ENCODE assay signal across 24 mouse cellular contexts in the genomic region with DNA sequence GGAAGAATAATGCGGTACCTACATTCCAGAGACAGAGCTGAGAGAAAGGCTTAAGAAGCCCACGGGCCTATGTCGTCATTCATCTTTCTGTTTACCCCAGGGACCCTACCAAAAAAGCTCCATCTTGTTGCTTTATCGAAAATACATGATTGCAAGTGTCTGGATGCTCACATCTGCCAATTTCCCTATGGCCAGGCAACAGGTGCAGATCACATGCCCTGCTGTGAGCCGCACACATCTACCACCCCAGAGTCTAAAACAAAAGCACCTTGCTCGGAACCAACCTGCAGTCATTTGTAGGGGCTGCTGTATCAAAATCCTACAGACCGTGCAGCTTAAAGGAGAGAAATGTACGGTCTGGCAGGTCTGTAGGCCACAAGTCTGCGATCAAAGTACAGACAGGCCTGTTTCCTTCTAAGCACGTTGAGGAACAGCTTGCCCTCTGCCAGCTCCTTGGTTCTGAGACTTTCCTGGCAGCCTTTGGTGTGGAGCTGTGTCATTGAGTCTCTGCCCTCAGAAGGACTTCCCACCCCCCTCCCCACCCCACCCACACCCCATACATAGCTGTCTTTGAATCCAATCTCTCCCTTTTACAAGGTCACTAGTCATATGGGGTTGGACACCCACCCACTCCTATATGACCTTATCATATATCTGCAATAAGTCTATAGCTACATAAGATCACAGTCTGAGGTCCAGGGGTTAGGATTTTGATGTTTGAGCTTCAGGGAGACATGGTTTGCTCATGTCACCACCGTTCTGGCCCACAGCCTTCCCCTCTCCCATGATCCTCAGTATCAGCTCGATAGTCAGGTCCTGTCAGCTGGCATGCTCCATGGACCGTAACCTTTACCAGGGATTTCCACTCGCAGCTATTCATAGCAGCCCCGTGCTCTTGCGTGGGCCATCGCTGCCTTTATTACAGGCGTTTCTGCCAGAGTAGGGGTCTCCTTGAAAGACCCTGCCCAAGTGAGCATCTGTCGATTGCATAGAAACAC.
DNase-seq lines count a peak whose midpoint lies in the region; ATAC-seq and TF ChIP-seq lines count a peak whose summit lies in the region.
"Had no signal": no experiment of that assay in that cellular context is flagged by ENCODE, and none has a peak within 500 bp of the region (broad histone marks: within the 10 kb centered on the region; RNA-seq: fewer than 3 reads in every experiment).

No protein-coding gene starts in this region.

- no peaks in the 10 kb centered on the region for H3K36me3 ChIP-seq in heart, embryonic 11.5 days (ENCODE audit: control insufficient read depth, insufficient read depth, low read length)
- H3K36me3 ChIP-seq in liver, postnatal 0 days (replicated peaks; ENCODE audit: insufficient read depth, low read length): no peaks in the 10 kb centered on the region
- H3K36me3 ChIP-seq in heart, postnatal 0 days (replicated peaks; ENCODE audit: control insufficient read depth, insufficient read depth, low read length): peaks cover 8% of the 10 kb centered on the region; the same call in 1 of the 2 replicates
- H3K36me3 ChIP-seq: embryonic facial prominence, embryonic 15.5 days; hindbrain, embryonic 10.5 days; intestine, embryonic 15.5 days; limb, embryonic 13.5 days; neural tube, embryonic 12.5 days had no signal

- H3K4me2 ChIP-seq in heart, embryonic 11.5 days: no peak overlapping the region
- no peak overlapping the region for H3K4me2 ChIP-seq in liver, postnatal 0 days (ENCODE audit: low read depth, low read length)
- H3K4me2 ChIP-seq in heart, postnatal 0 days (ENCODE audit: low read depth, low read length): no peak overlapping the region
- H3K4me2 ChIP-seq: embryonic facial prominence, embryonic 15.5 days; intestine, embryonic 15.5 days; limb, embryonic 13.5 days; liver, embryonic 15.5 days; neural tube, embryonic 12.5 days had no signal

- H3K4me1 ChIP-seq in heart, embryonic 11.5 days (ENCODE audit: control insufficient read depth, insufficient read depth, low read length): peaks cover 8% of the 10 kb centered on the region
- peaks cover 10% of the 10 kb centered on the region; the same call in 1 of the 2 replicates for H3K4me1 ChIP-seq in liver, postnatal 0 days (ENCODE audit: insufficient read depth)
- H3K4me1 ChIP-seq in heart, postnatal 0 days (ENCODE audit: control insufficient read depth, insufficient read depth): peaks cover 58% of the 10 kb centered on the region
- H3K4me1 ChIP-seq: embryonic facial prominence, embryonic 15.5 days had no signal

- H3K9ac ChIP-seq in heart, embryonic 11.5 days (ENCODE audit: low read depth, low read length): no peak overlapping the region
- H3K9ac ChIP-seq in liver, postnatal 0 days (replicated peaks): no peak overlapping the region
- H3K9ac ChIP-seq in heart, postnatal 0 days (replicated peaks; ENCODE audit: low read depth, low read length): no peak overlapping the region
- H3K9ac ChIP-seq: embryonic facial prominence, embryonic 15.5 days; intestine, embryonic 15.5 days; limb, embryonic 13.5 days; liver, embryonic 15.5 days; neural tube, embryonic 12.5 days had no signal

- no peak for TF ChIP-seq CTCF in liver, postnatal 0 days (IDR thresholded peaks at IDR 0.05; ENCODE audit: low read depth)
- no peak for TF ChIP-seq CTCF in heart, postnatal 0 days (IDR thresholded peaks at IDR 0.05; ENCODE audit: low read depth)

- no peaks in the 10 kb centered on the region for H3K27me3 ChIP-seq in heart, embryonic 11.5 days (ENCODE audit: control insufficient read depth, insufficient read depth, low read length)
- H3K27me3 ChIP-seq in liver, postnatal 0 days (ENCODE audit: insufficient read depth, low read length): no peaks in the 10 kb centered on the region
- no peaks in the 10 kb centered on the region for H3K27me3 ChIP-seq in heart, postnatal 0 days (ENCODE audit: control insufficient read depth, insufficient read depth, low read length)
- H3K27me3 ChIP-seq: embryonic facial prominence, embryonic 15.5 days; intestine, embryonic 15.5 days; limb, embryonic 13.5 days; liver, embryonic 15.5 days; neural tube, embryonic 12.5 days had no signal

- no peak for ATAC-seq in heart, embryonic 11.5 days (replicated peaks; ENCODE audit: insufficient number of reproducible peaks, low FRiP score, low TSS enrichment)
- no peak for ATAC-seq in liver, postnatal 0 days
- ATAC-seq in heart, postnatal 0 days (ENCODE audit: insufficient read depth, low read depth): peak; percentile 64
- ATAC-seq: activated CD4-positive, CD25-positive, alpha-beta regulatory T cell, adult 4 months; forebrain, embryonic 14.5 days; hindbrain, embryonic 16.5 days; intestine, embryonic 15.5 days had no signal

- no peak overlapping the region for H3K27ac ChIP-seq in heart, embryonic 11.5 days (ENCODE audit: low read depth, low read length)
- peak overlapping the region; percentile 66 for H3K27ac ChIP-seq in liver, postnatal 0 days (ENCODE audit: low read depth)
- H3K27ac ChIP-seq in heart, postnatal 0 days (ENCODE audit: low read depth): peak overlapping the region; percentile 72
- H3K27ac ChIP-seq: embryonic facial prominence, embryonic 15.5 days; hindbrain, embryonic 10.5 days; intestine, embryonic 15.5 days; limb, embryonic 13.5 days; liver, embryonic 15.5 days; neural tube, embryonic 12.5 days had no signal

- no peak overlapping the region for H3K4me3 ChIP-seq in heart, embryonic 11.5 days (ENCODE audit: low read depth, low read length)
- no peak overlapping the region for H3K4me3 ChIP-seq in liver, postnatal 0 days (ENCODE audit: low read depth, low read length)
- H3K4me3 ChIP-seq in heart, postnatal 0 days (ENCODE audit: low read depth, low read length): no peak overlapping the region
- H3K4me3 ChIP-seq: embryonic facial prominence, embryonic 15.5 days; hindbrain, embryonic 10.5 days; intestine, embryonic 15.5 days; limb, embryonic 13.5 days; liver, embryonic 15.5 days; neural tube, embryonic 12.5 days had no signal

- no peak for TF ChIP-seq EP300 in liver, postnatal 0 days (IDR thresholded peaks at IDR 0.05; ENCODE audit: low read depth)
- no peak for TF ChIP-seq EP300 in heart, postnatal 0 days (IDR thresholded peaks at IDR 0.05; ENCODE audit: low read depth)

- WGBS in heart, embryonic 11.5 days (ENCODE audit: insufficient replicate concordance): 84% methylated on average over 19 of the region's 19 CpGs
- 89% methylated on average over 19 of the region's 19 CpGs for WGBS in liver, postnatal 0 days (ENCODE audit: insufficient replicate concordance)
- 65% methylated on average over 19 of the region's 19 CpGs for WGBS in heart, postnatal 0 days

- peak; percentile 62 to 66 for DNase-seq in heart, adult 18-20 months
- DNase-seq in liver, postnatal 0 days: no peak
- no peak for DNase-seq in liver
- DNase-seq in heart, postnatal 0 days (ENCODE audit: low spot score): peak; percentile 49
- DNase-seq in frontal cortex, postnatal 10 days (ENCODE audit: low spot score in 2 of 2): no peak
- no peak for DNase-seq in cerebellum, adult 18-20 months
- DNase-seq: adrenal gland, adult 8-10 months; cerebellum, adult 2 months; cerebellum, postnatal 25 days; kidney, postnatal 25 days; layer of hippocampus, postnatal 36 days; lung, postnatal 4 days; midbrain, embryonic 14.5 days; thymus, postnatal 36 days had no signal

- H3K9me3 ChIP-seq in heart, embryonic 11.5 days (replicated peaks; ENCODE audit: control insufficient read depth, low read length): no peaks in the 10 kb centered on the region
- no peaks in the 10 kb centered on the region for H3K9me3 ChIP-seq in liver, postnatal 0 days (ENCODE audit: low read length)
- no peaks in the 10 kb centered on the region for H3K9me3 ChIP-seq in heart, postnatal 0 days (replicated peaks; ENCODE audit: control insufficient read depth, low read length)
- H3K9me3 ChIP-seq: embryonic facial prominence, embryonic 15.5 days; hindbrain, embryonic 10.5 days; intestine, embryonic 15.5 days; limb, embryonic 13.5 days; liver, embryonic 15.5 days; neural tube, embryonic 12.5 days had no signal

Comparison
In these comparisons a context has a peak if more than half of its experiments do, and no peak if none do; other contexts are left out.
1. DNase-seq: peak in heart, adult 18-20 months (2 of 2) and heart, postnatal 0 days (single experiment); none in liver, postnatal 0 days (single experiment), liver (single experiment), frontal cortex, postnatal 10 days (0 of 2) and cerebellum, adult 18-20 months (0 of 2).